Mouse (Mus musculus): ENCODE measurements around the gene Hsf5. TPM values are rescaled to one million over a fixed set of nuclear protein-coding genes. Genes with fewer than 3 reads are reported as not detected.

The Hsf5 gene
- polyA plus RNA-seq, 1 experiment from 2014 or later, result 0.39 TPM

DNA sequence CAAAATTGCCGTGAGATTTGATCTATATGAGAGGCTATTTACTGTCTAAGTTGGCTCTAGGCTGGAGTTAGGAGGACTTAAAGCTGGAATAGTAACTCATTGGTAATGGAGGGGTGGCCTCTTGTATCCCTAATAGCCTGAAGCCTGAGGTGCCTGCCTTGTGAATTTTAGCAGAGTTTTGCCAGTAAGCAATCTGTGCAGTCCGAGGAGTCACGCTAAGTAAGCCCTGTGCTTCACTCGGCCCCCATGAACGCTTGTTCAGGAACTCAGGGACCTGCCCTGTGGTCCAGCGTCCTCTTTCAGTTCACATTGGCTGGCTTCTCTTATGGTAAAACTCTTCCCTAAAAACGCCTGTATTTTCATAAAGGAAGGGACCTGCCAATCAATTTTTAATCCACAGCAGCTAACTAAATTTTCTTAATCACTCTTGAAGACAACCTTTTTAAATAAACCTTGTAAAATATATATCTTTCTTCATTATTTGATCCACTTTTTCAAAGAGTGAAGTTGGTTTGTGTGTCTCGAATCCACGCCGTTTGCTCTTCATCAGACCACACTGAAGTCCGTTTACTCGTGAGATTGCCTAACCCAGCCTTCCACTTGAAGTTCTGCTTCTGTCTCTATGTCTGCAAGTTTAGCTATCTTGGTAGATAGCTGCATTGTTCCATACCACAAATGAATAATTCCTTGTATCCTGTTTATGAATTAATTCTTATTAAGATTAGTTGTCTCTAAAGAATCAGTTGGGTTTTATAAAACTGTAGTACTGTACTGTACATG, 49.5 kb downstream of the Hsf5 start:
- DNase-seq (ENCODE audit: low spot score), result no peak
- Histone ChIP-seq H3K4me1 (replicated peaks) (peaks cover 6% of the 10 kb centered on the region; the same call in 1 of the 2 replicates), H3K9me3 (no peaks in the 10 kb centered on the region), H3K27ac (no peak overlapping the region), H3K27me3 (ENCODE audit: insufficient read depth, poor library complexity, severe bottlenecking) (peaks cover 22% of the 10 kb centered on the region), H3K36me3 (no peaks in the 10 kb centered on the region), H3K4me3 (no peak overlapping the region)
- 82% methylated on average over 12 of the region's 12 CpGs for WGBS

DNA sequence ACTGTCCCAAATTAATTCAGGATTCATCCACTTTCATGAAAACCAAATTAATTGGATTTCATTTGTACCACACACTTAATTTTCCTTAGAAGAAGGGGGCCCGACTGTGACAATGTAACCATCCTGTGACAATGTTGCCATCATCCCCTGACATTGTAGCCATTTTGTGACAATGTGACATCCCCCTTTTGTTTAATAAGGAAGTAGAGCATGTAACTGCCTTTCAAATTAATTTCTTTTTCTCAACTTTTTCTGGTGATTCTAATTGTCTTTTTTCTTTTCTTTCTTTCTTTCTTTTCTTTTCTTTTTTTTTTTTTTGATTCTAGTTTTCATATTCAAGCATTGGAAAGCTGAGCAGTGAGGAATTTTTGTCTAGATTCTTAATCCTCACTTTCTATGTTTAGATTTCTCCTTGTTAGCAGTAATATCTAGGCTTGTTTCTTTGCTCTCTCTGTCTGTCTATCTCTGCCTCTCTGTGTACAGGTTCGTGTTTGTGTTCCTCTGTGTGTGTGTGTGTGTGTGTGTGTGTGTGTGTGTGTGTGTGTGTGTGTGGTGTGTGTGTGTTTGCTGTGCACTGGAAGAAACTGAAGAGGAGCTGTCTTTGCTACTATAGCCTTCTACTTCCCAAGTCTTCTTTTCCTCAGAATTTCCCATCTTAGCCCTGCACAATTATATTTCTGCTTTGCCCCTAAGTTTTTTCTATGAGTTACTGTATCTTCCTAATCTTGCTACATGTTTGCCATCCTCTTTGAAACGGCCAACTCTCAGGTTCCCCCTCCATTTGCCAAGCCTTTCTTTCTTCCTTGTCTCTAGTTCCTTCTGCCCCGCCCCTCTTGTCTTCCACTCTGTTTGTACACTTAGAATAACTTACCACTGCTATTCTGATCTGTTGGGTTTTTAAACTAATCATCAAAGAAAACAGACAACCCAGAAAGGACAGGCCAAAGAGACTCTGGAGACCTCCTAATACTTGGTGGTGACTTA, 50.4 kb downstream of the Hsf5 start:
- peaks cover 22% of the 10 kb centered on the region for H3K27me3 ChIP-seq (ENCODE audit: insufficient read depth, poor library complexity, severe bottlenecking)
- no peak for DNase-seq (ENCODE audit: low spot score)
- H3K9me3 ChIP-seq, result no peaks in the 10 kb centered on the region
- 75% methylated on average over 4 of the region's 4 CpGs for WGBS
- H3K27ac ChIP-seq, result no peak overlapping the region
- H3K4me1 ChIP-seq (replicated peaks), result peaks cover 6% of the 10 kb centered on the region; the same call in 1 of the 2 replicates
- H3K4me3 ChIP-seq, result no peak overlapping the region
- H3K36me3 ChIP-seq, result no peaks in the 10 kb centered on the region

DNA sequence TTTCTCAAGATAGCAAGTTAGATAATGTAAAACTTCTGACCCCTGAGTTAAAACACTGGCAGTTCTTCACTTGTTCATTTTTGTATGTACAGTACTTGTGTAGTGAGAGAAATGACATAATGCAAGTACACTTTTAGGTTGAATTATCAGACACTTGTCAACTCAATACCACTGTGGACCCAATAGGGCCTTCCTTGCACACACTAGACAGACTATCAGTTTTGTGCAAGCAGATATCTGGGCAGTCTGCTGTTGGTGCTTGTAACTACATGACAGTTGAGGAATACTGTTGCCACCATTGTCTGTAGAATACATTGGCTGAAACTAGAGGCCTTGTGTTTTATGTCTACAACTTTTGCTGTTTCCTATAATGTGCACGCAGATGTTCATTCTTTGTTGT, 56.3 kb downstream of the Hsf5 start:
- WGBS, result 97% methylated on average over 1 of the region's 1 CpGs
- H3K27ac ChIP-seq, result no peak overlapping the region
- no peaks in the 10 kb centered on the region for H3K27me3 ChIP-seq (ENCODE audit: insufficient read depth, poor library complexity, severe bottlenecking)
- no peaks in the 10 kb centered on the region; the same call in 1 of the 2 replicates for H3K4me1 ChIP-seq (replicated peaks)
- H3K9me3 ChIP-seq, result no peaks in the 10 kb centered on the region
- no peaks in the 10 kb centered on the region for H3K36me3 ChIP-seq
- no peak overlapping the region for H3K4me3 ChIP-seq
- no peak for DNase-seq (ENCODE audit: low spot score)

DNA sequence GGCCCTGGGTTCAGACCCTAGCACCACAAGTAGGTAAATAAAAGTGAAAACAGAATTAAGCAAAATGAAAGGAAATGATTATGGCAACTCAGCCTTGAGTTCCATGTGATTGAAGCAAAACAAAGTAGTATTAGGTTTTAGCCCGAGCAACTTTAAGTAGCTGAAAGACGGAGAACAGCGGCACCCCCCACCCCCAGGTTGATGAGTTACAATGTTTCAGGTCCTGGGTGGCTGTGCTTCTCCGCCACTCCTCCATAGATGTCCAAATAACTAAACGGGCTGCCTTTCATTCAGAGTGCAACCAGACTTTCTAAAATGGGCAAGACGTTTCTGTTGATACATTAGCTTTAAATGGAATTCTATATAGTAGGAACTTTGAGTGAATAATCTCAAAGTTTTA, 58.6 kb downstream of the Hsf5 start:
- WGBS, result 89% methylated on average over 6 of the region's 6 CpGs
- H3K4me1 ChIP-seq (replicated peaks), result no peaks in the 10 kb centered on the region; the same call in 1 of the 2 replicates
- no peak overlapping the region for H3K4me3 ChIP-seq
- no peak overlapping the region for H3K27ac ChIP-seq
- H3K27me3 ChIP-seq (ENCODE audit: insufficient read depth, poor library complexity, severe bottlenecking), result no peaks in the 10 kb centered on the region
- DNase-seq (ENCODE audit: low spot score), result no peak
- no peaks in the 10 kb centered on the region for H3K36me3 ChIP-seq
- no peaks in the 10 kb centered on the region for H3K9me3 ChIP-seq

DNA sequence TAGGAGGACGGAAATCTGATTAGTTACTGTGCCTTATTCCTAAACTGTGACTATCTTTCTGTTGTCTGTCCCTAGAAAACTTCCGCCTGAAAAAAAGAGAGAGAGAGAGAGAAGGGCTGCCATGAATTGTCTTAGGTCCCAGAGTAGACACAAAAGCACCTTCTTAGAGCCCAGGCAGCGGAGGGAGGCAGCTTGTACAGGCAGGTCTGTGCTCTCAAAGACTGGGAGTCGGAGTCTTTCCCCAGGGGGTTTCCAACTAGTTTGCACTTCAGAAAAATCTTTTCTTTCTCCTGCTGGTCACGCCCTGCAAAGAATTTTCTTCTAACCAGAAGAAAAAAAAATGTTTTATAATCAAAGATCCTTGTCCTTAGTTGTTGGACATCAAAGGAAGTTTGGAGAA, 60.8 kb downstream of the Hsf5 start:
- Histone ChIP-seq H3K27me3 (ENCODE audit: insufficient read depth, poor library complexity, severe bottlenecking) (no peaks in the 10 kb centered on the region), H3K4me1 (replicated peaks) (no peaks in the 10 kb centered on the region; the same call in 1 of the 2 replicates)
- 41% methylated on average over 5 of the region's 5 CpGs for WGBS

DNA sequence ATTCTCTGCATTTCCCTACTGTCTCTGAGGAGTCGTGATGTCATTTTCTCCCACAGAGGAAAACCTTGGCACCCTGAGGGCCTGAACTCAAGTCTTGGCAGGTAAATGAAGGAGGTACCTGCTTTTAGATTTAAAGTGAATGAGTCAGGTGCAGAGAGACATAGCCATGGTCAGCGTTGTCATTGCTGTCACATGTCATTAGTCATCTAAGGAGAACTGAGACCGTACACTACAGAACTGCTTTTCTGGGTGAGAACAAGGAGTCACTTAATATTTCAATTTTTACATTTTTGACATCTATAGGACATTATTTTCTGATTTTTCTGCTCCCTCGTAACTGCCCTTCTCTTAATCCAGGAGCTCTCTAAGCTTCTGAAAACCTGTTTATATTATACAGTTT, 61.6 kb downstream of the Hsf5 start:
- no peaks in the 10 kb centered on the region; the same call in 1 of the 2 replicates for H3K4me1 ChIP-seq (replicated peaks)
- H3K27me3 ChIP-seq (ENCODE audit: insufficient read depth, poor library complexity, severe bottlenecking), result no peaks in the 10 kb centered on the region
- DNase-seq (ENCODE audit: low spot score), result no peak
- no peak overlapping the region for H3K4me3 ChIP-seq
- no peaks in the 10 kb centered on the region for H3K36me3 ChIP-seq
- no peaks in the 10 kb centered on the region for H3K9me3 ChIP-seq
- 80% methylated on average over 4 of the region's 4 CpGs for WGBS
- no peak overlapping the region for H3K27ac ChIP-seq

More for the DNA sequence above, 60.8 kb downstream of the Hsf5 start:
- Histone ChIP-seq H3K9me3 (no peaks in the 10 kb centered on the region), H3K27ac (no peak overlapping the region), H3K4me3 (no peak overlapping the region), H3K36me3 (no peaks in the 10 kb centered on the region)
- DNase-seq (ENCODE audit: low spot score), result no peak

DNA sequence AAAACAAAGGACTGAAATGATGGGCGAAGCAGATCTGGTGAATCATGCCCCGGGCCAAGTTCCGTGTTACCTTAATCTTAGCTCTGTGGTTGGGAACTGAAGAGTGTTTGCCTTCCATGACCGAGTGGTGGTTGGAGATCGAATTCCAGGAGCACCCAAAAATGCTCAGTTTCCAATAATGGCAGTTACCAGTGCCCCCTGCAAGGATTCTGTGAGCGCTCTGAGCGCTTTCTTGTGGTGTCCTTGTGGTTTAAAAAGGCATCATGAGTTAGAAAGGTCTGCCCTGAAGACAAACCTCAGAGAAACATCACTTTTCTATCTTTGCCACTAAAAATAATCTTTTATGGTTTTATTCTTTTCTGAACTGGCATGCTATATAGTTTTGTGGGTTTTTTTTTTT, 62.0 kb downstream of the Hsf5 start:
- Histone ChIP-seq H3K4me3 (no peak overlapping the region), H3K4me1 (replicated peaks) (no peaks in the 10 kb centered on the region; the same call in 1 of the 2 replicates), H3K27ac (no peak overlapping the region), H3K9me3 (no peaks in the 10 kb centered on the region), H3K36me3 (no peaks in the 10 kb centered on the region), H3K27me3 (ENCODE audit: insufficient read depth, poor library complexity, severe bottlenecking) (no peaks in the 10 kb centered on the region)
- 89% methylated on average over 7 of the region's 7 CpGs for WGBS
- DNase-seq (ENCODE audit: low spot score), result no peak

DNA sequence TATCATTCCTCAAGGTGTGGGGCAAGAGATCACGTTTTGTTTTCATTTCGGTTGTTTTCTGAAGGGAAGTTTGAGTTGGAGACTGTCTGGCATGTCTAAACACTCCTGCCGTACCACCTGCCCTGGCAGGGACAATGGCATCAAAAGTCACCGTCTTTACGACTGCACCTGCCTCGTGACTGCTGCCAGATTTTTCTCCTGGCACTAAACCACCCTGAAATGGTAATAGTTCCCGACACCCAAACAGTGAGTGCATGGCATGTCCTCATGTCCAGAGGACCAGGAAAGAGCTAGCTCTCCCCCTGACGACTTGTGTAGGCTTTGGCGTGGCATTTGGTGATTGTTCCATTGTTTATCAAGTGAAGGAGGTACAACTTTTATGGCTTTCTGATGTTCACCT, 63.8 kb downstream of the Hsf5 start:
- Histone ChIP-seq H3K27me3 (ENCODE audit: insufficient read depth, poor library complexity, severe bottlenecking) (no peaks in the 10 kb centered on the region), H3K36me3 (no peaks in the 10 kb centered on the region), H3K4me1 (replicated peaks) (no peaks in the 10 kb centered on the region; the same call in 1 of the 2 replicates), H3K27ac (no peak overlapping the region), H3K4me3 (no peak overlapping the region), H3K9me3 (no peaks in the 10 kb centered on the region)
- 91% methylated on average over 9 of the region's 9 CpGs for WGBS
- no peak for DNase-seq (ENCODE audit: low spot score)

GRCm38 (mm10) chr11:87682096-87682495, 65.1 kb downstream of the Hsf5 start:
- no peak overlapping the region for H3K27ac ChIP-seq
- no peaks in the 10 kb centered on the region for H3K27me3 ChIP-seq (ENCODE audit: insufficient read depth, poor library complexity, severe bottlenecking)
- WGBS, result 86% methylated on average over 12 of the region's 12 CpGs
- no peaks in the 10 kb centered on the region for H3K36me3 ChIP-seq
- H3K4me1 ChIP-seq (replicated peaks), result no peaks in the 10 kb centered on the region; the same call in 1 of the 2 replicates
- H3K4me3 ChIP-seq, result no peak overlapping the region
- H3K9me3 ChIP-seq, result no peaks in the 10 kb centered on the region
- DNase-seq (ENCODE audit: low spot score), result no peak

DNA sequence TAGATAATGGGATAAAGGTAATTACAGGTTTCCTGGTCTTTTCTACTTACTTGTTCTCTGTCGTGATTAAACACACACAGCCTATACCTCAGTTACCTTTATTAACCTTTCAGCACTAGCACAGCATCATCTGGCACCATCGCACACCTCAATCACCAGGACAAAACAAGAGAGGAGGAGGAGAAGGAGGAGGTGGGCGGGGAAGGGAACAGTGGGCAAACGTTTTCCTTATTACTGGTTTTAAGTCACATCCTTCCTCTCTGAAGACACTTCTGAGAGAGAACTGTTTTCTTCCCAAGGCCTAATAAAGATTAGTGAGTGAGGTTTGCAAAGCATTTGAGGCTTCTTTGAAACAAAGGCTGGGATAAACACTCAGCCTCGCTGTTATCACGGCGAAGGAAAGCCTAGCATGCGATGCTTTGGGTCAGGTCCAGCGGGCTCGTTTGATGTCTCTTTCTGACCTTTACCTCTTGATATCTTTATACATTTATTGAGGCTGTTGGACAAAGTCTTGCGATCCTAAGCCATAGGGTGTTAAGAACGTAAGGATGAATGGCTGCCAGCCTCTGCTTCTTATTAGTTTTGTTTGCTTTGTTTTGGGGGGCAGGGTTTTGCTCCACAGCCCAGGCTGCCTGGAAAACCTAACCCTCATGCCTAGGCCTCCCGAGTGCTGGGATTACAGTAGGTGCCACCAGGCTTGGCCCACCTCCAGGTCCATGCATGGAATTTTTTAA, 66.0 kb downstream of the Hsf5 start:
- no peaks in the 10 kb centered on the region for H3K4me1 ChIP-seq (replicated peaks)
- H3K4me3 ChIP-seq, result no peak overlapping the region
- H3K27me3 ChIP-seq (ENCODE audit: insufficient read depth, poor library complexity, severe bottlenecking), result no peaks in the 10 kb centered on the region
- no peaks in the 10 kb centered on the region for H3K36me3 ChIP-seq
- WGBS, result 62% methylated on average over 13 of the region's 13 CpGs
- no peak for DNase-seq (ENCODE audit: low spot score)
- H3K9me3 ChIP-seq, result no peaks in the 10 kb centered on the region
- H3K27ac ChIP-seq, result no peak overlapping the region

DNA sequence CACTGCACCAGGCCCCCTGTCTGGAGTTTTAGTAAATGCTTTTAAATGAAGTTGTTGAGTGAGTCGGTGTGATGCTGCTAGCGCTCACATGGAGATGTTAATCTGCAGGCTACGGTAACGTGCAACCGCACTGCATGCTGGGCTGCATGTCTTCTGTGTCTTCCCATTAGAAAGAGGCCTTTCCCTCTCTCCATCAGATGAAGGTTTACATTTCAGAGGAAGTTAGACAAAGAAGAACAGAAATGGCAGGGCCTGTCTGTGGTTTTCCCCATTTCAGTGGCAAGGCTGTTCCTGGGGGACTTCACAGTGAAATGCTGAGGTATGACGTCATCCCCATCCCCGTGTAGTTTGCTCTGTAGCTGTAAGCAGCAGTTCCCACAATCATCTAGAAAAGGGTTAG, 69.4 kb downstream of the Hsf5 start:
- WGBS, result 74% methylated on average over 7 of the region's 7 CpGs
- Histone ChIP-seq H3K4me3 (no peak overlapping the region), H3K27ac (no peak overlapping the region), H3K4me1 (replicated peaks) (peaks cover 10% of the 10 kb centered on the region), H3K27me3 (ENCODE audit: insufficient read depth, poor library complexity, severe bottlenecking) (no peaks in the 10 kb centered on the region), H3K36me3 (no peaks in the 10 kb centered on the region), H3K9me3 (no peaks in the 10 kb centered on the region)
- DNase-seq (ENCODE audit: low spot score), result no peak
